26 mouse cellular contexts compared by ENCODE assay signal in the genomic region with DNA sequence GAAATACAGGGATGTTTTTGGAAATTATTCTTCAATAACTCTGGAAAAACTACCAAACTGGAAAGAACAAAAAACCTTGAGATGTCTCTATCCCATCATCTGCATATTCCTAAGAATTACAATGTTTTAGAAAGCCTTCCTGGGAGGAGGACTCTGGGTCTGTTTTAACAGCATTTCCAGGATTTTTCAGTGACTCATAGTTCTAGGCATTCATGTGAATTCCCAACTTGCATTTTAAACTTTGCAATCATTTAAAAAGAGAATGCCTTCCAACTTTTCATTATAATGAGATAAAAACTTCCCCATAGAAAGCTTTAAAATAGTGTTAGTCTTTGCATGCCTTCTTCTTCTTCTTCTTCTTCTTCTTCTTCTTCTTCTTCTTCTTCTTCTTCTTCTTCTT.
A peak's percentile ranks its signal among the peaks of the same experiment; 100 is the strongest.
DNase-seq lines count a peak whose midpoint lies in the region; ATAC-seq and TF ChIP-seq lines count a peak whose summit lies in the region.
"Had no signal": no experiment of that assay in that cellular context is flagged by ENCODE, and none has a peak within 500 bp of the region (broad histone marks: within the 10 kb centered on the region; RNA-seq: fewer than 3 reads in every experiment).

No protein-coding gene starts in this region.

- H3K4me2 ChIP-seq in heart, postnatal 0 days (ENCODE audit: low read depth, low read length) = no peak overlapping the region
- H3K4me2 ChIP-seq in liver, embryonic 12.5 days = no peak overlapping the region
- H3K4me2 ChIP-seq: embryonic facial prominence, embryonic 12.5 days; forebrain, embryonic 13.5 days; heart, embryonic 11.5 days; hindbrain, embryonic 13.5 days had no signal

- peak; percentile 9 for DNase-seq in heart, postnatal 0 days (ENCODE audit: low spot score)
- no peak for DNase-seq in heart, adult 9 months (ENCODE audit: low spot score in 2 of 2)
- peak; percentile 4 for DNase-seq in liver, adult 2 months (ENCODE audit: extremely low read depth, low read depth, low spot score)
- peak; percentile 48 for DNase-seq in Muller cell, postnatal 12 days (ENCODE audit: inconsistent ontology term)
- DNase-seq in brain, adult 2 months (ENCODE audit: low read depth, low spot score) = peak; percentile 7
- DNase-seq in cerebellum, postnatal 10 days = no peak
- DNase-seq: adrenal gland, adult 2 months; adrenal gland, postnatal 14 days; cerebellum, adult 11-12 months; cerebellum, adult 8-10 months; cerebellum, postnatal 14 days; gastrocnemius, postnatal 36 days; heart, adult 2 months; heart, postnatal 36 days had no signal

- TF ChIP-seq CTCF in heart, postnatal 0 days (IDR thresholded peaks at IDR 0.05; ENCODE audit: low read depth) = no peak
- TF ChIP-seq CTCF in liver, adult 2 months (IDR thresholded peaks at IDR 0.05; ENCODE audit: low read depth, low read length) = no peak

- no peaks in the 10 kb centered on the region for H3K4me1 ChIP-seq in heart, postnatal 0 days (ENCODE audit: control insufficient read depth, insufficient read depth)
- H3K4me1 ChIP-seq in liver, adult 2 months (ENCODE audit: control insufficient read depth, insufficient read depth, low read length) = no peaks in the 10 kb centered on the region
- no peaks in the 10 kb centered on the region for H3K4me1 ChIP-seq in liver, embryonic 12.5 days
- H3K4me1 ChIP-seq: embryonic facial prominence, embryonic 12.5 days; forebrain, embryonic 10.5 days; forebrain, embryonic 13.5 days; hindbrain, embryonic 10.5 days; hindbrain, embryonic 13.5 days had no signal

- no peak overlapping the region for H3K4me3 ChIP-seq in heart, postnatal 0 days (ENCODE audit: low read depth, low read length)
- H3K4me3 ChIP-seq in liver, adult 2 months (ENCODE audit: insufficient read depth, low read depth, low read length) = no peak overlapping the region
- no peak overlapping the region for H3K4me3 ChIP-seq in liver, embryonic 12.5 days
- H3K4me3 ChIP-seq: embryonic facial prominence, embryonic 12.5 days; erythroblast, embryonic 14.5 days; forebrain, embryonic 10.5 days; forebrain, embryonic 13.5 days; heart, adult 2 months; hindbrain, embryonic 10.5 days; hindbrain, embryonic 13.5 days had no signal

- H3K9me3 ChIP-seq in heart, postnatal 0 days (replicated peaks; ENCODE audit: control insufficient read depth, low read length) = no peaks in the 10 kb centered on the region
- no peaks in the 10 kb centered on the region for H3K9me3 ChIP-seq in liver, embryonic 12.5 days (replicated peaks)
- H3K9me3 ChIP-seq: embryonic facial prominence, embryonic 12.5 days; forebrain, embryonic 10.5 days; forebrain, embryonic 13.5 days; hindbrain, embryonic 10.5 days; hindbrain, embryonic 13.5 days had no signal

- H3K79me2 ChIP-seq in liver, adult 2 months (ENCODE audit: control insufficient read depth, insufficient read depth, low read length) = no peaks in the 10 kb centered on the region

- H3K36me3 ChIP-seq in heart, postnatal 0 days (replicated peaks; ENCODE audit: control insufficient read depth, insufficient read depth, low read length) = no peaks in the 10 kb centered on the region
- H3K36me3 ChIP-seq in liver, adult 2 months (ENCODE audit: control insufficient read depth, insufficient read depth, low read length) = no peaks in the 10 kb centered on the region
- H3K36me3 ChIP-seq in liver, embryonic 12.5 days = no peaks in the 10 kb centered on the region
- H3K36me3 ChIP-seq: embryonic facial prominence, embryonic 12.5 days; forebrain, embryonic 10.5 days; hindbrain, embryonic 10.5 days; hindbrain, embryonic 13.5 days had no signal

- H3K9ac ChIP-seq in heart, postnatal 0 days (replicated peaks; ENCODE audit: low read depth, low read length) = no peak overlapping the region
- H3K9ac ChIP-seq in liver, adult 2 months (ENCODE audit: low read depth, low read length) = no peak overlapping the region
- H3K9ac ChIP-seq in liver, embryonic 12.5 days = no peak overlapping the region
- H3K9ac ChIP-seq: embryonic facial prominence, embryonic 12.5 days; forebrain, embryonic 13.5 days; hindbrain, embryonic 13.5 days had no signal

- no peak for TF ChIP-seq EP300 in heart, postnatal 0 days (IDR thresholded peaks at IDR 0.05; ENCODE audit: low read depth)

- no peak overlapping the region for H3K27ac ChIP-seq in heart, postnatal 0 days (ENCODE audit: low read depth)
- H3K27ac ChIP-seq in liver, adult 2 months (replicated peaks; ENCODE audit: insufficient read depth, low read depth, low read length) = no peak overlapping the region
- no peak overlapping the region for H3K27ac ChIP-seq in liver, embryonic 12.5 days
- H3K27ac ChIP-seq: embryonic facial prominence, embryonic 12.5 days; forebrain, embryonic 10.5 days; forebrain, embryonic 13.5 days; heart, adult 2 months; hindbrain, embryonic 10.5 days; hindbrain, embryonic 13.5 days had no signal

- TF ChIP-seq POLR2A in liver, adult 2 months (IDR thresholded peaks at IDR 0.05; ENCODE audit: extremely low read depth, insufficient read depth, low read length) = no peak

- no peak for ATAC-seq in heart, postnatal 0 days (ENCODE audit: insufficient read depth, low read depth)
- ATAC-seq in liver, embryonic 12.5 days = no peak
- no peak for ATAC-seq in inflammation-experienced regulatory T-cells, adult 6 months
- ATAC-seq: forebrain, embryonic 13.5 days; forebrain, embryonic 16.5 days; hindbrain, embryonic 16.5 days; intestine, embryonic 16.5 days had no signal

- H3K27me3 ChIP-seq in heart, postnatal 0 days (ENCODE audit: control insufficient read depth, insufficient read depth, low read length) = no peaks in the 10 kb centered on the region
- no peaks in the 10 kb centered on the region for H3K27me3 ChIP-seq in liver, adult 2 months (ENCODE audit: control insufficient read depth, insufficient read depth, low read length)
- no peaks in the 10 kb centered on the region for H3K27me3 ChIP-seq in liver, embryonic 12.5 days (replicated peaks)
- H3K27me3 ChIP-seq: embryonic facial prominence, embryonic 12.5 days; forebrain, embryonic 13.5 days; hindbrain, embryonic 13.5 days had no signal

Comparison
In these comparisons a context has a peak if more than half of its experiments do, and no peak if none do; other contexts are left out.
1. DNase-seq: peak in heart, postnatal 0 days (single experiment), liver, adult 2 months (single experiment), Muller cell, postnatal 12 days (single experiment) and brain, adult 2 months (single experiment); none in heart, adult 9 months (0 of 2) and cerebellum, postnatal 10 days (0 of 2).